Mouse (Mus musculus) testis, adult 2 months (tissue): ENCODE results near the gene Tspo2.

ENCODE experiments used
- CTCF ChIP-seq: fragments of 200-500 bp; IDR thresholded peaks from 2 replicates; pipeline ENCODE4 v1.5.1; 2012; ENCODE audit warnings: low read depth, mild to moderate bottlenecking, inconsistent platforms, low read length, moderate library complexity; ENCODE audit not compliant: control insufficient read depth, insufficient read depth, insufficient replicate concordance
- POLR2A ChIP-seq: fragments of 200-500 bp; IDR thresholded peaks from 2 replicates; pipeline ENCODE4 v1.6.1; 2012; ENCODE audit warnings: low read depth, mild to moderate bottlenecking, inconsistent platforms, low read length, moderate library complexity; ENCODE audit not compliant: control insufficient read depth

- no peak for TF ChIP-seq CTCF
- TF ChIP-seq POLR2A: no peak
Measured at GRCm38 (mm10) chr17:48463391-48463790, 12.1 kb upstream of the Tspo2 start.
